Mouse (Mus musculus): ENCODE measurements around the gene Ipo11. TPM values are rescaled to one million over a fixed set of nuclear protein-coding genes. Genes with fewer than 3 reads are reported as not detected.

Gene Ipo11
- 33.8 and 35.4 TPM in 2 replicates for polyA plus RNA-seq (2015; fragmentation: Nextera tagmentation; extraction: Ambion mirVana)

GRCm38 (mm10) chr13:106936256-106937137, at the start of gene Ipo11:
Gene Ipo11 (minus strand): TSS chr13:106936958.

GRCm38 (mm10) chr13:106946594-106947540, 10.1 kb upstream of the Ipo11 start, which contains the start of gene Dimt1:
Gene Dimt1 (plus strand): TSS chr13:106947127.

Other genes starting within 250 kb of the Ipo11 start
- gene Dimt1, start 10.2 kb upstream of the Ipo11 start, polyA plus RNA-seq (2015; fragmentation: Nextera tagmentation; extraction: Ambion mirVana) = 28.8 and 29.7 TPM in 2 replicates
- gene Kif2a, start 85.2 kb upstream of the Ipo11 start, polyA plus RNA-seq (2015; fragmentation: Nextera tagmentation; extraction: Ambion mirVana) = 107 and 130 TPM in 2 replicates

Data from neural tube, postnatal 0 days (tissue).